Mouse (Mus musculus): ENCODE measurements around the gene Tcerg1l.

GRCm38 (mm10) chr7:138345451-138345850 is 52.1 kb downstream of the Tcerg1l start:
- no peak for TF ChIP-seq CTCF (IDR thresholded peaks at IDR 0.05; ENCODE audit: extremely low read depth, insufficient read length, insufficient replicate concordance, low read depth, low read length)
- TF ChIP-seq POLR2A (IDR thresholded peaks at IDR 0.05; ENCODE audit: low read depth, low read length): no peak

All from small intestine, adult 2 months (tissue).